Mouse (Mus musculus): ENCODE data around the gene Adh5. TPM values are rescaled to one million over a fixed set of nuclear protein-coding genes. Genes with fewer than 3 reads are reported as not detected.
A peak's percentile ranks its signal among the peaks of the same experiment; 100 is the strongest.

Adh5 gene
- polyA plus RNA-seq, 1 experiment from 2014 or later = 247 TPM

DNA sequence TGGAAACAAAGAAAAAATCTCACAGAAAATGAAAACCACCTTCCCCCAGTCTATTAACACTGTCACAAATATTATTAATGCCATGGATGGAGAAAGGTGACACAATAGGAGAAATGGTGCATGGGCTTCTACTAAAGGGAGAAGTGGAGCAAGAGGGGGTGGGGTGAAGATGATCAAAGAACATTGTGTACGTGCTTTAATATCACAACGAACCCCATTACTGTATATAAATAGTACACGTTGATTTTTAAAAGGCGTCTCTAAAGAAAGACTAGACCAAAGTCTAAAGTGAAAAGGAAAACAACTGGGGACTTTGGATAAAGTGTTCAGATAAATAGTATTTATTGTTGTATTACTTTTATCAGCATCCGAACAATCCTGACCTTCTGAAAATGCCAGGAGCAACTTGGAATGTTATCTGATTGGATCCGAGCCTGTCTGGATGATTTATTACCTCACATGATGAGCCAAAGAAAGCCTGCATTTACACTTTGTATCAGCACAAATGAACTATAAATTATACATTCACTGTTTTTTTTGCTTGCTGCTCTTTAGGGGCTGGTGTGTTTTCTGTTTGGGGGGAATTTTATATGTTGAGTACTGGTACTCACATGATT, 12.4 kb upstream of the Adh5 start:
- no peak for ATAC-seq
- Histone ChIP-seq H3K9me3 (ENCODE audit: low read length) (no peaks in the 10 kb centered on the region), H3K9ac (replicated peaks) (no peak overlapping the region), H3K27ac (ENCODE audit: low read depth) (no peak overlapping the region), H3K4me1 (ENCODE audit: insufficient read depth) (no peaks in the 10 kb centered on the region), H3K27me3 (ENCODE audit: insufficient read depth, low read length) (no peaks in the 10 kb centered on the region), H3K36me3 (replicated peaks; ENCODE audit: insufficient read depth, low read length) (no peaks in the 10 kb centered on the region), H3K4me2 (ENCODE audit: low read depth, low read length) (no peak overlapping the region), H3K4me3 (ENCODE audit: low read depth, low read length) (no peak overlapping the region)
- TF ChIP-seq EP300 (IDR thresholded peaks at IDR 0.05; ENCODE audit: low read depth) (no peak), CTCF (IDR thresholded peaks at IDR 0.05; ENCODE audit: low read depth) (no peak)
- 71% methylated on average over 6 of the region's 6 CpGs for WGBS (ENCODE audit: insufficient replicate concordance)
- DNase-seq = no peak

DNA sequence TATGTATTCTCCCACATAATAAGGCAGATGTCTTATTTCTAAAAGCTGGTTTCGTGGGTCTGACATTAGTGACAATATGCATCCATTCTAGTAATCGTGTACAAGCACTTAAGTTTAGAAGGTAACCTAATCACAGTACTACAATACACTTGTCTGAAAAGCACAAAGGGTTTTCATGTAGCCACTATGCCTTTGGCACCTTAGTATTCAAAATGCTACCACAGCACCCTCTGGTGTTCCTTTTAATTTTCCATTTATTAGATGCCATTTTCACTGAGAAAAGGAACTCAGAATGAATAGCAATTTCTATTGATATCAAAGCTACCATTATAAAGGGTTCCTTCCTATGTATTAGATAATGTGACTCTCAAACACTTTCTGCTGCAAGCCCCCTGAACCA, 11.1 kb upstream of the Adh5 start:
- no peak for ATAC-seq
- Histone ChIP-seq H3K9ac (replicated peaks) (no peak overlapping the region), H3K27ac (ENCODE audit: low read depth) (no peak overlapping the region), H3K9me3 (ENCODE audit: low read length) (peaks cover 2% of the 10 kb centered on the region; the same call in 1 of the 2 replicates), H3K27me3 (ENCODE audit: insufficient read depth, low read length) (no peaks in the 10 kb centered on the region), H3K36me3 (replicated peaks; ENCODE audit: insufficient read depth, low read length) (no peaks in the 10 kb centered on the region), H3K4me2 (ENCODE audit: low read depth, low read length) (no peak overlapping the region), H3K4me1 (ENCODE audit: insufficient read depth) (no peaks in the 10 kb centered on the region), H3K4me3 (ENCODE audit: low read depth, low read length) (no peak overlapping the region)
- WGBS (ENCODE audit: insufficient replicate concordance) = 63% methylated on average over 2 of the region's 2 CpGs
- DNase-seq = no peak
- TF ChIP-seq CTCF (IDR thresholded peaks at IDR 0.05; ENCODE audit: low read depth) (peak; percentile 62), EP300 (IDR thresholded peaks at IDR 0.05; ENCODE audit: low read depth) (no peak)

DNA sequence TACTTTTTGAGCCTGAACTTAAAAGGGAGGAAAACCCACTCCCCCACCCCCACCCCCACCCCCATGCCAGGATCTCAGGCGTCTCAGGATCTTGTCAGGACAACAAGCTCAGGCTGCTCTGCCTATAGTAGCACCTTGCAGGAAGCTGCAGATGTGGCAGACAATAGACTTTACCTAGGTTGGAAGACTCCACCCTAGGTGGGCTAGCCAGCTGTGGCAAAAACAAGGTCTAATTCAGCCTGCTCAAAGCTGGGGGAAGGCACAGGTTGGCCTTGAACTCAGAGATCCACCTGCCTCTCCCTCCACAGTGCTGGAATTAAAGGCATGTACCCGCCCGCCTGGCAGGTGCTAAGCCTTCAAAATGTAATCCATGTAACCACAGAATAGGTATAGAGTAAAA, 4.2 kb upstream of the Adh5 start:
- no peak overlapping the region for H3K4me2 ChIP-seq (ENCODE audit: low read depth, low read length)
- no peaks in the 10 kb centered on the region for H3K36me3 ChIP-seq (replicated peaks; ENCODE audit: insufficient read depth, low read length)
- peaks cover 2% of the 10 kb centered on the region; the same call in 1 of the 2 replicates for H3K9me3 ChIP-seq (ENCODE audit: low read length)
- H3K4me1 ChIP-seq (ENCODE audit: insufficient read depth) = peaks cover 7% of the 10 kb centered on the region
- WGBS (ENCODE audit: insufficient replicate concordance) = 75% methylated on average over 3 of the region's 3 CpGs
- H3K27me3 ChIP-seq (ENCODE audit: insufficient read depth, low read length) = no peaks in the 10 kb centered on the region
- DNase-seq (no peak), ATAC-seq (no peak)
- TF ChIP-seq EP300 (IDR thresholded peaks at IDR 0.05; ENCODE audit: low read depth) (no peak), CTCF (IDR thresholded peaks at IDR 0.05; ENCODE audit: low read depth) (no peak)
- H3K9ac ChIP-seq (replicated peaks) = no peak overlapping the region
- H3K27ac ChIP-seq (ENCODE audit: low read depth) = no peak overlapping the region
- H3K4me3 ChIP-seq (ENCODE audit: low read depth, low read length) = no peak overlapping the region

DNA sequence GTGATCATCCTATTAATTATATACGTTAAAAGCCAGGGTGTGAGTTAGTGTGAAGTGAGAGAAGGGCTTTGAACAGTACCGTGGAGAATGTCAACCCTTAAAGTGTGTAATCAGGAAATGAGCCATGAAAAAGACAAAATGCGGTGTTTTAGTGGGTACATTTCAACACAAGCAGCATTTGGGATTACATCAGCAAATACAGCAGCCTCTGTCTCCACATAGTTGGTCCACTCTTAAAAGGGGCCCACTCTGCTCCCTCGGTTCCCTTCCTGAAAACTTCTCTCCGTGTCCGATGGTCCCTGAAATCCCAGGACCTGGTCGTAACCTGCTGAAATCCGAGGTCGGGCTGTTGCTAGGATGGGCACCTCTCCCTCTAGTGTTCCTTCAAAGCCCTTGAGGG, 690 bp upstream of the Adh5 start:
- DNase-seq = no peak
- peak; percentile 2 for ATAC-seq
- Histone ChIP-seq H3K27me3 (ENCODE audit: insufficient read depth, low read length) (no peaks in the 10 kb centered on the region), H3K36me3 (replicated peaks; ENCODE audit: insufficient read depth, low read length) (peaks cover 15% of the 10 kb centered on the region), H3K27ac (ENCODE audit: low read depth) (peak overlapping the region; percentile 94), H3K4me1 (ENCODE audit: insufficient read depth) (peaks cover 12% of the 10 kb centered on the region), H3K4me2 (ENCODE audit: low read depth, low read length) (peak overlapping the region; percentile 87), H3K9me3 (ENCODE audit: low read length) (no peaks in the 10 kb centered on the region), H3K9ac (replicated peaks) (peak overlapping the region; percentile 53), H3K4me3 (ENCODE audit: low read depth, low read length) (peak overlapping the region; percentile 77)
- TF ChIP-seq EP300 (IDR thresholded peaks at IDR 0.05; ENCODE audit: low read depth) (no peak), CTCF (IDR thresholded peaks at IDR 0.05; ENCODE audit: low read depth) (0 out of 2 replicates have a peak, but pooled peaks have one; percentile 15)
- 2% methylated on average over 9 of the region's 9 CpGs for WGBS (ENCODE audit: insufficient replicate concordance)

DNA sequence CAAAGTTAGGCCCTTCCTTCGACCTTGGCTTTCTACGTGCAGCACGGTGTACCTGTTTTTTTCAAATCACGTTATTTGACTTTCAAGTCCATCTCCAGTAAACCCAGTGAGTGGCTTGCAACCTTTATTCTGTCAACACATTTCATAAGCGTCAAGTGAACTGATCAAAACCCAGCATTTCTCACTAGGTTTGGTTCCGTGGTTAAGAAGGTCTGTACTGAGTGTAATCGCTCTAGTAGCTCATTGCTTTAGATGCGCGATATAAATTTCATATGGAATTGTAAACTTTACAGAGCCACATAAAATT, 525 bp downstream of the Adh5 start:
- Histone ChIP-seq H3K9ac (replicated peaks) (peak overlapping the region; percentile 83), H3K4me2 (ENCODE audit: low read depth, low read length) (peak overlapping the region; percentile 87), H3K36me3 (replicated peaks; ENCODE audit: insufficient read depth, low read length) (peaks cover 21% of the 10 kb centered on the region), H3K27me3 (ENCODE audit: insufficient read depth, low read length) (no peaks in the 10 kb centered on the region), H3K4me1 (ENCODE audit: insufficient read depth) (peaks cover 12% of the 10 kb centered on the region), H3K9me3 (ENCODE audit: low read length) (no peaks in the 10 kb centered on the region), H3K27ac (ENCODE audit: low read depth) (peak overlapping the region; percentile 94), H3K4me3 (ENCODE audit: low read depth, low read length) (peak overlapping the region; percentile 77)
- WGBS (ENCODE audit: insufficient replicate concordance) = 2% methylated on average over 9 of the region's 9 CpGs
- peak; percentile 61 for ATAC-seq
- no peak for TF ChIP-seq CTCF (IDR thresholded peaks at IDR 0.05; ENCODE audit: low read depth)
- no peak for TF ChIP-seq EP300 (IDR thresholded peaks at IDR 0.05; ENCODE audit: low read depth)
- DNase-seq = no peak

DNA sequence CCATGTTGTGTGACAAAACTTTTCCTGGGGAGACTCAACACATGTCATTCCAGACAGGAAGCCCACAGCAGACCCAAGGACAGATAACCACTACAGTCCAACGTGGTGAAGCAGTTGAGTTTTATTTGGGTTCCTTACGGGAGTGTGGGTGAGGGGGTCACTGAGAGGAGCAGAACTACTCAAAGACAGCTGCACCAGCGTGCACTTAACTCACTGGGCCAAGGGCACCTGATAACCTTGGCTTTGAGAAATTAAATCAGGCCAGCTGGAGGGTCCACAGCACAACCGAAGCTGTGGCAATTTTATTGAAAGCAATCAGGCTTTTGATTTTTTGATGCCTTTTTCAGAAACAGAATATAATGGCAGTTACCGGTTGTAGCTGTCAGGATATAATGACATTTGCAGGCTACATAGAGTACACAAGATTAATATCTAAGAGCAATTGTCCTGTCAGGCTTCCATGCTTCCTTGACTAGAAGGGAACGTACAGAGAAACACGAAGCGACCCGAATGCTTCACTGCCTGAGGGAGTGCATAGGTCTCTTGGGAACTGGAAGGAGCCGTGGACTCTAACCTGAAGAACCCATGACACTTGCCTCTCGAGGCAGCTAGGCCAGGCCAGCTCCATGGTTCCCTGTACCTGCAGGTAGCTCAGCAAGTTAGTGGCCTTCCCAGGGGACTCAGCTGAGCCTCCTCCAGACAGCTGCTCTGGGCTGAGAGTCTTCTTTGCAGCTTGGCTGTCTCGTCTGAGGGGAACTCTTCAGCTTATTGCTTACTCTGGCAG, 5.4 kb downstream of the Adh5 start:
- Histone ChIP-seq H3K4me1 (ENCODE audit: insufficient read depth) (peaks cover 5% of the 10 kb centered on the region; the same call in 1 of the 2 replicates), H3K9me3 (ENCODE audit: low read length) (no peaks in the 10 kb centered on the region), H3K4me2 (ENCODE audit: low read depth, low read length) (no peak overlapping the region), H3K27ac (ENCODE audit: low read depth) (no peak overlapping the region), H3K36me3 (replicated peaks; ENCODE audit: insufficient read depth, low read length) (peaks cover 49% of the 10 kb centered on the region), H3K9ac (replicated peaks) (no peak overlapping the region), H3K27me3 (ENCODE audit: insufficient read depth, low read length) (no peaks in the 10 kb centered on the region), H3K4me3 (ENCODE audit: low read depth, low read length) (no peak overlapping the region)
- TF ChIP-seq EP300 (IDR thresholded peaks at IDR 0.05; ENCODE audit: low read depth) (no peak), CTCF (IDR thresholded peaks at IDR 0.05; ENCODE audit: low read depth) (no peak)
- DNase-seq = no peak
- 70% methylated on average over 12 of the region's 12 CpGs for WGBS (ENCODE audit: insufficient replicate concordance)
- ATAC-seq = no peak

All from liver, postnatal 0 days (tissue).